Mouse (Mus musculus) spleen, postnatal 0 days (tissue): ENCODE measurements around the gene Galt. TPM values are rescaled to one million over a fixed set of nuclear protein-coding genes. Genes with fewer than 3 reads are reported as not detected.

Experiments
- polyA plus RNA-seq: library from polyadenylated mRNA; unstranded; fragments of >200 nt; fragmentation: Nextera tagmentation; extraction: Ambion mirVana; gene quantifications from 2 replicates; pipeline ENCODE4 v1.2.1, GENCODE M21; 2015

Galt gene
- polyA plus RNA-seq: 15.4 and 20.5 TPM in 2 replicates

GRCm38 (mm10) chr4:41754797-41755337, at the start of gene Galt:
Gene Galt, plus strand, starts transcription at chr4:41755228.

GRCm38 (mm10) chr4:41713197-41714067, 41.6 kb upstream of the Galt start, which contains the start of gene Rpp25l:
Gene Rpp25l, minus strand, starts transcription at chr4:41713534.

GRCm38 (mm10) chr4:41722918-41723351, 32.1 kb upstream of the Galt start, which contains the start of gene Dctn3:
Gene Dctn3, minus strand, starts transcription at chr4:41723170.

GRCm38 (mm10) chr4:41731052-41731765, 23.8 kb upstream of the Galt start, which contains the start of gene Arid3c:
Gene Arid3c, minus strand, starts transcription at chr4:41731142.

DNA sequence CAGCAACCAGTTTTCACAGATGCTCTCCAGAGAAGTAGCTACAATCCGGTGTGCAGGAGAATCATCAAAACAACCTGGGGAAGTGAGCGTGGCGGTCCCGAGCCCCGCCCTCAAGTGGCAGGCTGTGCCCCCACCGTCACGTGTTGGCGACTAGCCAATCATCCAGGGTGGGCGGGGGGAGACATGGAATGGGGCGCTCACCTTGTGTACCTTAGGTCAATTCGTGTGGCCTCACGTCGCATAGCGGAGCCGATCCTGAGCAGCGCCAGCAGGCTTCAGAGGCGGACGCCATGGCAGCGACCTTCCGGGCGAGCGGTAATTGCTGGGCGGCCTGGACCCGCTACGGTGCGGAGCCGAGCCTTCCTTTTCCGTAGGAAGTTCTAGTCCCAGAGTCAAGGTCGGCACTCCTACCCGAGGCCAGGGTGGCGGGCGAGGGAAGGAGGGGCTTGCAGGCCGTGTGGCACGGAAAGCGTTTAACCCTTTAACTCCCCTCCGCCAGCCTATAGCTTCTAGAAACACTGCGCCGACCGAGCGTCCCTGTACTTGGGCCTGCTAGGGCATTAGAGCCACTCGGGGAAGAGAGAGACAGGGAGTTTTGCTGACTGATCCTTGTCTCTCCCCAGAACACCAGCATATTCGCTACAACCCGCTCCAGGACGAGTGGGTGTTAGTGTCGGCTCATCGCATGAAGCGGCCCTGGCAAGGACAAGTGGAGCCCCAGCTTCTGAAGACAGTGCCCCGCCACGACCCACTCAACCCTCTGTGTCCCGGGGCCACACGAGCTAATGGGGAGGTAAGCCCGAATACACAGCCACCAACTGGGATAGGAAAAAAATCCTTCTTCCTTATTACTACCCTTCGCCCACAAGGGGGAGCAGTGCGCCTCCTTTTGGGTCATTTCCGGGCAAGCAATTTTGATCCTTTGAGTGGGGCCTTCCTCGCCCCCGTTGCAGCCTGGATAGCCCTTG, 594 bp downstream of the Galt start, which contains the start of gene Sigmar1:
TSS of gene Sigmar1 (minus strand) at position 820 of the 968 bp plus-strand sequence.

DNA sequence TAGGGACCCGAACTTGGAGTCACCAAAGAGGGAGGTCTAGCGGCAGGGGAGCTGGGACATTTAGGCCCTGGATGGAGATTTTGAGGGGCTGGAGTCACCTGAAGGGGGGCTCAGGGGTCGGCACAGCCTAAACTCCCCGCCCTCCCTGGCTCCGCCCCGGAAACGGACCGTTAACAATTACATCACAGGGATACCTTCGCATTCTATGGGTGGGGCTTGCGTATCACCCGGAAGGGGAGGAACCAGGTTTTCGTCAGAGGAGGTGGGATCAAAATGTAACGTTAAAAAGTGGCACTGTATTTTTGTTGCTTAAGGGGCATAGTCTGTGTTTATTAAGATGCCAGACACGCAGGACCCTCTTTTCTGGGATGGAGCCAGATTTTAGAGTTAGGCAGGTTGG, 19.0 kb downstream of the Galt start, which contains the start of gene Ccl27a:
TSS of gene Ccl27a (minus strand) at position 246 of the 400 bp plus-strand sequence.

Other genes starting within 250 kb of the Galt start
- gene 1110017D15Rik, start 237.9 kb upstream of the Galt start, polyA plus RNA-seq: not detected in 2 replicates
- 1.5 and 2.3 TPM in 2 replicates for gene Fam219a, start 185.7 kb upstream of the Galt start, polyA plus RNA-seq
- 0.33 and 0.38 TPM in 2 replicates for gene Dnaic1, start 185.5 kb upstream of the Galt start, polyA plus RNA-seq
- gene Enho, start 114.9 kb upstream of the Galt start, polyA plus RNA-seq: 2.7 and 4.0 TPM in 2 replicates
- gene Cntfr, start 58.1 kb upstream of the Galt start, polyA plus RNA-seq: 0.71 and 1.9 TPM in 2 replicates
- gene Il11ra1, start 55.2 kb upstream of the Galt start, polyA plus RNA-seq: 39.2 and 51.4 TPM in 2 replicates
- 41.9 and 43.9 TPM in 2 replicates for gene Rpp25l, start 41.7 kb upstream of the Galt start, polyA plus RNA-seq
- 88.2 and 93.0 TPM in 2 replicates for gene Dctn3, start 32.1 kb upstream of the Galt start, polyA plus RNA-seq
- not detected in 2 replicates for gene Arid3c, start 24.1 kb upstream of the Galt start, polyA plus RNA-seq
- 17.1 and 23.5 TPM in 2 replicates for gene Sigmar1, start 929 bp downstream of the Galt start, polyA plus RNA-seq
- gene Ccl27a, start 19.0 kb downstream of the Galt start, polyA plus RNA-seq: 9.2 and 12.7 TPM in 2 replicates
- gene Gm21541, start 148.4 kb downstream of the Galt start, polyA plus RNA-seq: 10.1 and 33.2 TPM in 2 replicates
- gene Gm20878, start 186.3 kb downstream of the Galt start, polyA plus RNA-seq: 0.62 and 1.3 TPM in 2 replicates
- gene Fam205a4, start 210.8 kb downstream of the Galt start, polyA plus RNA-seq: 0.05 TPM in 2 replicates